Mouse (Mus musculus) heart, postnatal 14 days (tissue): ENCODE data around the gene Ankrd54. TPM values are rescaled to one million over a fixed set of nuclear protein-coding genes. Genes with fewer than 3 reads are reported as not detected.
"Not testable (repeated sequence)": the region's sequence is repeated elsewhere in the genome, so short reads cannot be mapped to it uniquely, and the experiment has no call there.

ENCODE experiments used
- DNase-seq, 2 experiments: peaks; one replicate each; pipeline ENCODE4 v3.0.0; 2021 to 2022
- intact Hi-C: fragments of 180-260 bp; cut with DNase I; formaldehyde crosslinking; loops from one replicate; pipeline ENCODE4 v1.15.1; 2025
- total RNA-seq, 2 experiments: library from RNA; stranded (reverse); gene quantifications; 2 replicates each; pipeline ENCODE4 v1.2.3; 2021

Ankrd54 gene
- total RNA-seq, 2 experiments from 2014 or later: 8.7 to 9.4 TPM

DNA sequence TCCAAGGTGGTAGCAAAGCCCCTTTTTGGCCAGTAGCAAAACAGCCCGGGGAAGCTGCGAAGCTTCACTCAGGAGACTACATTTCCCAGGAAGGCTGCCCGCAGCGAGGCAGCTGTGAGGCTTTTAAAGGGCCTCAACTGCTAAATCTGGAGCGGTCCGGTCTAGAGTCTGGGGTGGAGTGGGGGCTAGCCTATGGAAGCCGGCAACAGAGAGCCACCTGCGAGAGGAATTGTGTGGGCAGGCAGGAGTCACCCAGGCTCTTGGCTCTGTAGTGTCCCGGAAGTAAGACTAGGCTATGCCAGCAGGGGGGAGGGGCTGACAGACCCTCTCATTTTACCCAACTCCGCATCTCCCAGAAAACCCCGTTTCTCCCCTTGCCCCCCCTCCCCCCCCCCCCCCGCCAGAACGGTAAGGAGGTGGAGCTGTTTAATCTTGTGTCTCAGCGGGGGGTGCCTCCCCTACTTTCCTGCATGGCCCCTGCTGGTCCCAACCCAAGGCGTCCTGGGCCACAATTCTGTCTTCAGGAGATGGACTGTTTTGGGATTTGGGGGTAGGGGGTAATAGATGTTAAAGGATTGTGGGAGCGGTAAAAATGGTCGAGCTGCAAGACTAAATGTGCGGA lies 36.9 kb downstream of the Ankrd54 start:
- intact Hi-C loops: loop anchor here (2.0 kb wide), 1 partner anchor 35 kb away; no protein-coding TSS in a partner anchor

DNA sequence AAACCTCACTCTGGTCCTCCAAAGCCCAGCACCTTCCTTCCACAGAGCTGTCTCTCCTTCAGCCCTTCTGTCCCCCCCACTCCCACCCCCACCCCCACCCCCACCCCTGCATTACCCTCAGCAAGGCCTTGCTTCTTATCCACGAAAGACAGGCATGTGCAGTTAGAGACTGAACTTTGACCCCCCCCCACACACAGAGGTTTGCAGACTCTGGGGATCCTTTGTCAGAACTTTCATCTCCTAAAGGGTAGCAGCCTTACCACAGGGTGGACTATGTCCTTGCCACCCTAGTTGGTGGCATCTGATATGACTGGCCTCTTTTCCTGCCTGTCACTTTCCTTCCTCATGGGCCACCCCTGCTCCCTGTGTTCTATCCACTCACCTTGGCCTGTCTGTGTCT lies 39.3 kb downstream of the Ankrd54 start:
- intact Hi-C loops: no loop called here

More for the DNA sequence above, 36.9 kb downstream of the Ankrd54 start:
- peak in 1 of 2 experiments; percentile 36 for DNase-seq

DNA sequence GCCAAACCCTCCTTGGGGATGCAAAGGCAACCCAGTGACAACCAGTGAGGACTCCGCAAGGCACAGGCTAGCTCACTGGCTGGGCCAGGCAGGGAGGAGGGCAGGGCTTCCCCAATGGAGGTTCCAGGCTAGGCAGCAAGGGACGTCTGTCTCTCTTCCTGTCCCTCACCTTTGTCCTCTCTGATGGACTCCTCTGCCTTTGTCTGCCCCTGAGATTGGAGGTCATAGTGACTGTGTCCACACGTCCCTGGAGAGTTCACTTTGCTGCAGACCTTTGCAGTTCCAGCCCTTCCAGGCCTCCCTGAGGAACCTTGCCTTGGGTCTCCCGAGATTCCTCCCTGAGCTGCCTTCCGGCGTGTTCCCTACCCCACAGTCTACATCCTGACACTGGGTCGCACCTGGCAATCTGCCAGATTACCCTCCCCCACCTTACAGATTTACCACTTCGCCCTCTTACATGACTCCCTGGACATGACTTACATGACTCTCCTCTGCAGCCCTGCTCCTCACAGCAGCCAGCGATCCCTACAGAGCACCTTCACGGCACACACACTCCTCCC lies 39.9 kb downstream of the Ankrd54 start:
- DNase-seq: no peak
- intact Hi-C loops: no loop called here

More for the DNA sequence above, 39.3 kb downstream of the Ankrd54 start:
- DNase-seq: no peak

DNA sequence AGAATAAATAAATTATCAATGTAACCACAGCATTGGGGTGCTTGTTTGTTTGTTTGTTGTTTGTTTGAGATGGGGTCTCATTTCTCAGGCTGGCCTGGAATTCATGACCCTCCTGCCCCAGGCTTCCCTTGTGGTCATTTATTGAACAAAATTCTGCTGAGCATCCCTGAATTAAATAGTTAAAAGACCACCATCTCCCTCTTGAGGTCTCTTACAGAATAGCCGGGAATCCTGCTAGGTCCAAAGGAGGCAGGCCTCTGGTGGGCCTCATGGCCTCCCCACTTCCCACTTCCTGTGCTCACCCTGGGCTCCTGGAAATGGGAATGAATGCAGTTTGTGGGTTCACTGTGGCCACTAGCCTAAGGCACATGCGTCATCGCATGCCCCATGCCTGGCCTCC lies 43.8 kb downstream of the Ankrd54 start:
- intact Hi-C loops: no loop called here
- no peak for DNase-seq

DNA sequence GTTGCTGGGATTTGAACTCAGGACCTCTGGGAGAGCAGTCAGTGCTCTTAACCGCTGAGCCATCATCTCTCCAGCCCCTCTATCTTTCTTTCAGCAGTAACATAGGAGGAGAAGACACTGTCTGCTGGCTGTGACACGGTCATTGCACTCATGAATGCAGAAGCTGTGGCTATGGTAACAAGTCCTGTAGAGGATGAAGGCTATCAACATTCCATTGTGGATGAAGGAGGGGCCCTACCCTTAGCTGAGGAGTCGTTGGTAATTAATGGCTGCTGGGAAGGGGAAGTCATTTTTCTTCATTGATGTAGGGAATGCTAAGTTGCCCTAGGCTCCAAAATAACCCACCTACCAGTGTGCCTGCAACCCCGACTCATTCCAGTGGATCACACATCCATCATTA lies 44.5 kb downstream of the Ankrd54 start:
- DNase-seq: no peak
- intact Hi-C loops: no loop called here

DNA sequence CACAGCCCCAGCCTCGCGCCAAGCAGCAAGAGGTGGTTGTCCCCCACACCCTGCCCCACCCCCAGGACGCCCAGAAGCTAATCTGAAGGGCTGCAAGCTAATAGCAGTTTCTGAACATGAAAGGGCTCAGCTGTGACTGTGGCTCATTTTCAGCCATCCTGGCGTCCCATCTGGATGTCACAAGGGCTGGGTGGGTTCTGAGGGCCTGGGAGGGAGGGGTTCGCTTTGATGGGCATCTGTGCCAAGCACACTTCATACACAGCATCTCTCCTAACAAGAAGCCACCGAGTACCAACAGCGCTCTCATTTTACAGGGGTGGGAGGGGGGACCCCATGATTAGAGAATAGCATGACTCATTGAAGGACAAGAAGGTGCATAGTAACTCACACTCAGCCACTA lies 49.3 kb downstream of the Ankrd54 start:
- intact Hi-C loops: no loop called here
- DNase-seq: no peak

DNA sequence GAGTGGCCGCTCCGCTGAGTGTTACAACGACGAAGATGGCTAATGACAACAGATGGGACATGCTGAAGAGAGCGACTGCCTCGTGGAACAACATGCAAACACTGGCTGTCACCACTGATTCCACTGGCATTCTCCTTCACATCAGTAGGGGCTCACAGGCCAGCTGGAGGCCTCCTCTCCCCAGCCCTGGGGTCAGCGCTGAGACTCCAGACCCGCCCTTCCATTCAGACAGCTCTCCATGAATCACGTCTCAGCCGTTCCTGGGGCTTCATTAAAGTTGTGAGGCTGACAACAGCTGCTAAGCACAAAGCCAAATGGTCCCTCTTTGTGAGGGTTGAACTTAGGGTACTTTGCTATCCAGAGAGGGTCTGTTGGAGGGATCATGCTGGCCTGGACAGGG lies 51.1 kb downstream of the Ankrd54 start:
- no peak for DNase-seq
- intact Hi-C loops: no loop called here

DNA sequence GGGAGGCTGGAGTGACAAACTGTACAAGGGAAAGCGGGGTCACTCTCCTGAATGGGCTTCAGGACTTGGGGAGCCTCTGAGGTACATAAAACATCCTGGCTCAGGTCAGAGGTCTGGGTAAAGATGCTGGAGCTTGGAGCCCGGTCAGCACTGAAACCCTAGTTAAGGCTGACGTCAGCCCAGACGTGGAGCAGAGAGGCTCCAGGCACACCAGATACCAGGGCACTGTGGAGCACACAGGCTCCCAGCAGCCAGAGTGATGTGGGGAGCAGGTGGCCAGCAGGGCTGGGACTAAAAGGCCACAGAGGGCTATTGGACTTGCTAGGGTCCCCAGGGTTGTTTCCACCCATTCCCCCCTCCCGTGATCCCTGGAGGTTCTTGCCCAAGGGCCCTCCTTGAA lies 53.0 kb downstream of the Ankrd54 start:
- intact Hi-C loops: no loop called here
- no peak for DNase-seq

DNA sequence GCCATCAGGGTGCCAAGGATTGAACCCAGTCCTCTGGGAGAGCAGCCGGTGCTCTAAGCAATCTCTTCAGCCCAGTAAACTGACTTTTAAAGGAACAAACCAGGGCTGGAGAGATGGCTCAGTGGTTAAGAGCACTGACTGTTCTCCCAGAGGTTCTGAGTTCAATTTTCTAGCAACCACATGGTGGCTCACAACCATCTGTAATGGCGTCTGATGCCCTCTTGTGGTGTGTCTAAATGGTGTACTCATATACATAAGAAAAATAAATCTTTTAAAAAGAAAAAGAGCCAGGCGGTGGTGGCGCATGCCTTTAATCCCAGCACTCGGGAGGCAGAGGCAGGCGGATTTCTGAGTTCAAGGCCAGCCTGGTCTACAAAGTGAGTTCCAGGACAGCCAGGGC lies 54.9 kb downstream of the Ankrd54 start:
- intact Hi-C loops, DNase-seq: not testable (repeated sequence)

DNA sequence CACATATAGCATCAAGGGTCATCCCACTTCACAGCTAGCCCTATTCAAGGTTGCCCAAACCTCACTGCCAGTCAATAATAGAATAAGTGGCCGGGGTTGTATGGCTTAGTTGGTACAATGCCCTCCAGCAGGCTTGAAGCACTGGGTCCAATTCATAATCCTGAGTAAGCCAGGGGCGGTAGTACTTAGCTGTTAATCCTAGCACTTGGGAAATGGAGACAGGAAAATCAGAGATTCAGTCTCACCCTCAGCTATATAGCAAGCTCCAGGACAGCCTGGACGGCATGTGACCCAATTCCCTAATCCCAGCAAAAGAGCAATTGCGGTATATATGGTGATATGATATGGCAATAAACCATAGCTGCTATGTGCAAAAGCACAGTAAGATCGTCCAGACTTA lies 55.6 kb downstream of the Ankrd54 start:
- DNase-seq: no peak
- intact Hi-C loops: no loop called here

DNA sequence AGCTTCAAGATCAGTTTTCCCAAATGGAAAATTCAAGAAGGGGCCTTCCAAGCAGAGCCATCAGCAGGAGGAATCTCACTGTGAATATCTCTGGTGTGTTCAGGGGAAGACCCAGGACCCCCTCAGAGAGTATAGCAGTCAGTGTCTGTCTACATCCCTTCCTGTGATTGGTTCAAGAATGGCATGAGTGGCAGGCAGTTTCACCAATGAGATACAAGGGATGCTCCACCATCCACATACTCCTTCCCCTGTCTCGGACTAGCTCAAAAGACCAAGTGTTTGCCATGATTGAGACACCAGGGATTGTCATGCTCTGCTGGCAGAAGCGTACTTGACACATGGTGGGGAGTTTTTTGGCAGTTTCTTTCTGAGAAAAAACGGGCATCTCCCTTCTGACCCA lies 56.1 kb downstream of the Ankrd54 start:
- intact Hi-C loops: no loop called here
- no peak for DNase-seq

DNA sequence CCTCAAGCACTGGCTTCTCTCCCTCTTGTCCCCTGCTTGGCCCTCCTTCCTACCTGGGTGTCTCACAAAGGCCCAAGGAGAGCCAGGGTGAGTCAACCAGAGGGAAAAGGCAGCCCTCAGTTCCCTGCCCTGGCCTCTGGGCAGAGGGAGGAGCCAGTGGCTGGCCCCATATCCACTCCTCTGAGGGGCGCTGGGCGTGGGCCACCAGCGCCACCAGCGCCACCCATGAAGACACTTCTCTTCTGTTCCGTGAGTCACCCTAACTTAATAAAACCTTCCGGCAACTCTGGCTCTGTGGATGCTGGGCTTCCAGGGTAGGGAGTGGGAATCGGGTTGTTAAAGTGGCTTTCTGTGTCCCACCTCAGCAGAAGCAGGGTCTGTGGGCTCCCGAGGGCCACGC lies 57.1 kb downstream of the Ankrd54 start:
- DNase-seq: no peak
- intact Hi-C loops: no loop called here

Other genes with a start within 250 kb of the Ankrd54 start
- 10 to 100 TPM; 47.5 to 50.8 TPM for gene Cdc42ep1, start 220.3 kb downstream of the Ankrd54 start, total RNA-seq
- under 1 TPM in 1 of 2 experiments, not detected in 1; 0.53 TPM for gene Lgals2, start 207.4 kb downstream of the Ankrd54 start, total RNA-seq
- gene Gga1, start 185.7 kb downstream of the Ankrd54 start, total RNA-seq: 10 to 100 TPM; 38.4 to 39.7 TPM
- not detected for gene Gm49510, start 163.2 kb downstream of the Ankrd54 start, total RNA-seq
- gene Sh3bp1, start 163.1 kb downstream of the Ankrd54 start, total RNA-seq: 1 to 10 TPM; 4.6 to 6.3 TPM
- 1 to 10 TPM; 1.6 to 1.9 TPM for gene Pdxp, start 149.0 kb downstream of the Ankrd54 start, total RNA-seq
- gene Lgals1, start 136.2 kb downstream of the Ankrd54 start, total RNA-seq: 100 to 1,000 TPM; 236 to 276 TPM
- 10 to 100 TPM; 13.6 to 14.3 TPM for gene Nol12, start 128.0 kb downstream of the Ankrd54 start, total RNA-seq
- gene Triobp, start 115.2 kb downstream of the Ankrd54 start, total RNA-seq: 10 to 100 TPM; 44.6 to 49.6 TPM
- 100 to 1,000 TPM; 104 to 128 TPM for gene H1f0, start 34.4 kb downstream of the Ankrd54 start, total RNA-seq
- not detected for gene Galr3, start 21.0 kb downstream of the Ankrd54 start, total RNA-seq
- 10 to 100 TPM; 73.8 to 81.1 TPM for gene Eif3l, start 12.3 kb upstream of the Ankrd54 start, total RNA-seq
- gene Micall1, start 46.0 kb upstream of the Ankrd54 start, total RNA-seq: 10 to 100 TPM; 61.2 to 64.9 TPM
- 100 to 1,000 TPM; 111 to 116 TPM for gene Polr2f, start 78.1 kb upstream of the Ankrd54 start, total RNA-seq
- gene 1700088E04Rik, start 78.4 kb upstream of the Ankrd54 start, total RNA-seq: 1 to 10 TPM; 1.3 to 2.7 TPM
- gene Sox10, start 102.3 kb upstream of the Ankrd54 start, total RNA-seq: 1 to 10 TPM; 1.6 to 1.8 TPM
- gene Pick1, start 166.3 kb upstream of the Ankrd54 start, total RNA-seq: 10 to 100 TPM; 22.4 to 23.2 TPM
- gene Gm49486, start 166.5 kb upstream of the Ankrd54 start, total RNA-seq: under 1 TPM; 0.76 to 0.98 TPM
- under 1 TPM; 0.19 to 0.29 TPM for gene Slc16a8, start 191.9 kb upstream of the Ankrd54 start, total RNA-seq
- under 1 TPM; 0.45 to 0.49 TPM for gene Baiap2l2, start 222.6 kb upstream of the Ankrd54 start, total RNA-seq